Mouse (Mus musculus) neutrophil, adult 65 days (primary cell): Measurements from ENCODE around the gene Olfr190. TPM values are rescaled to one million over a fixed set of nuclear protein-coding genes. Genes with fewer than 3 reads are reported as not detected.

Experiments
- total RNA-seq: library from RNA; stranded (reverse); gene quantifications from 2 replicates; pipeline ENCODE4 v1.2.4, GENCODE M21; 2023

Olfr190 gene
- not detected in 2 replicates for total RNA-seq

DNA sequence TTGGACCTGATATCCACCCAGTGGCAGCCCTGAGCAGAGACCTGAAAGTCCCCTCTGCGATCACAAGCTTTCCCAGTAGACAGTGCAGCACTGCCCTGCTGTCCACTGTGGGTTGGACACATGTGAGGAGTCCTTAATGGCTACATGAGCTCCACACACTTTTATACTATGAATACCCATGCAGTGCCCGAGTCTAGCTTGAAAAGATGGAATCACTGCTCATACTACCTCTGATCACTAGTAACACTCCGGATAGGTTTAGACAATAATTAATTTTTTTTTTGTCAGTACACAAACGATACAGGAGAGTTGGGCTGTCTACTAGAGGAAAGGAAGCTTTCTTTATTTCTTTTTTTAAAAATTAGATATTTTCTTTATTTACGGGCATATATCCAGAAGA lies at the start of gene Olfr190:
TSS of gene Olfr190 (minus strand) at position 101 of the 400 bp plus-strand sequence.

DNA sequence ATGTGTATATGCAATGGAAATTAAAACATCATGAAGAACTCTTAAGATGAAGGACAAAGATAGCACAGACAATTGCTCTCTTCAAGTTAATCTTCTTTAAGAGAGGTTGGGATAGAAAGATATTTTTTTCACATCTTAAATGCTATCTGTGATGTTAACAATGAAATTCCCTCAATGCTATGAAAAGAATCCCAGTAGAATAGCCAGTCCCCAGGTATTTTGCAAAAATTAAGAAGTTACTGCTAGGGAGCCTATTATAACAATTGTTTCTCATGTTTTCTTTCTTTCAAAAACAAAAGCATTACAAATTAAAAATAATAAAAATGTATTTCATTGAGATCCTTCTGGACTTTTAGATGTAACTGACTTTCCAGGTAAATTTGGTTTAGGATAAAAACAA lies 43.2 kb upstream of the Olfr190 start, which contains the start of gene Olfr194:
TSS of gene Olfr194 (minus strand) at position 101 of the 400 bp plus-strand sequence.

GRCm38 (mm10) chr16:59111781-59112180 lies 34.0 kb upstream of the Olfr190 start, which contains the start of gene Olfr193:
TSS of gene Olfr193 (minus strand) at chr16:59111881.

DNA sequence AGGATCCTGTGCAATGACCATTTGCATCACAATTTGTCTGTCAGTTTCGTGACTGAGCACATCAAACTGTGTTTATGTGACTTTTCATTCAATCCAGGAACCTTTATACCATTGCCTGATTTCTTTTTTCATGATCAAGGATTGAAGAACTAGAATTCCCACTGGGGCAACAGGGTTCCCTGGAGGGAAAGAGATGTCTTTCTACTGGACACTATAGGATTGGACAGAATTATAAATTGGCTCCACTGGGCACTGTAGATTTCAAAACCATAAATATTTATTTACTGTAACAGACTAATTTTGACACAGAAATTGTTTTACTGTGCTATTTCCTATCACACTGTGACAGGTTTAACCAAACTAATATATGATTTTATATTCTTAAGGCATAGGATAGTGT lies 11.9 kb upstream of the Olfr190 start, which contains the start of gene Olfr191:
TSS of gene Olfr191 (minus strand) at position 101 of the 400 bp plus-strand sequence.

GRCm38 (mm10) chr16:59039710-59040109 lies 38.1 kb downstream of the Olfr190 start, which contains the start of gene Olfr187:
TSS of gene Olfr187 (minus strand) at chr16:59039767.

DNA sequence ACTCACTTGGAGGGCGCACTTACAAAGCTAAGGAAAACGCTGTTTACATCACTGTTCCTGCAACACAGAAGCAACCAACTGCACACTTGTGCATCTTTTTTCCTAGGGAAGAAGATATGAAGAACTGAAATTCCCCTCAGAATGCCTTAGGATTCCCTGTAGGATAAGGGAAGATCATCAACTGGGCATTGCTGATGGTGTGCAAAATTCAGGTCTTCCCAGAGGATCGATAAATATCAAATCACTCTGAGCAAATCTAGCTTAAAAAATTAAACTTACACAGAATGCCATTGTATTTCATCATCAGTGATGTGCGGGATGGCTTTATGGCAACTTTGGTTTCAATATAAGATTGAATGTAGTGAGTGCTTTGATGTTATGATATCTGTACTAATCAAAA lies 47.6 kb downstream of the Olfr190 start, which contains the start of gene Olfr186:
TSS of gene Olfr186 (minus strand) at position 101 of the 400 bp plus-strand sequence.

Other genes starting within 250 kb of the Olfr190 start
- not detected in 2 replicates for gene Olfr177, start 203.2 kb downstream of the Olfr190 start, total RNA-seq
- not detected in 2 replicates for gene Olfr178, start 185.9 kb downstream of the Olfr190 start, total RNA-seq
- gene Olfr181, start 149.2 kb downstream of the Olfr190 start, total RNA-seq, result not detected in 2 replicates
- not detected in 2 replicates for gene Olfr180, start 148.6 kb downstream of the Olfr190 start, total RNA-seq
- not detected in 2 replicates for gene Olfr183, start 82.6 kb downstream of the Olfr190 start, total RNA-seq
- not detected in 2 replicates for gene Olfr186, start 47.7 kb downstream of the Olfr190 start, total RNA-seq
- not detected in 2 replicates for gene Olfr187, start 38.2 kb downstream of the Olfr190 start, total RNA-seq
- gene Olfr191, start 11.8 kb upstream of the Olfr190 start, total RNA-seq, result not detected in 2 replicates
- not detected in 2 replicates for gene Olfr193, start 33.9 kb upstream of the Olfr190 start, total RNA-seq
- gene Olfr194, start 43.1 kb upstream of the Olfr190 start, total RNA-seq, result not detected in 2 replicates
- not detected in 2 replicates for gene Olfr195, start 69.0 kb upstream of the Olfr190 start, total RNA-seq
- not detected in 2 replicates for gene Olfr196, start 92.4 kb upstream of the Olfr190 start, total RNA-seq
- gene Olfr198, start 125.5 kb upstream of the Olfr190 start, total RNA-seq, result not detected in 2 replicates
- gene Olfr199, start 141.8 kb upstream of the Olfr190 start, total RNA-seq, result not detected in 2 replicates
- not detected in 2 replicates for gene Olfr201, start 194.6 kb upstream of the Olfr190 start, total RNA-seq
- gene Olfr202, start 208.8 kb upstream of the Olfr190 start, total RNA-seq, result not detected in 2 replicates
- gene Olfr203, start 220.9 kb upstream of the Olfr190 start, total RNA-seq, result not detected in 2 replicates
- not detected in 2 replicates for gene Olfr204, start 240.2 kb upstream of the Olfr190 start, total RNA-seq